Mouse (Mus musculus): ENCODE data around the gene Galnt18.

The Galnt18 gene

GRCm38 (mm10) chr7:111713828-111714600 is 65.8 kb downstream of the Galnt18 start:
- no peak for DNase-seq (ENCODE audit: low read depth)

- DNase-seq (ENCODE audit: low read depth): peak; percentile 13
These were observed 67.0 kb downstream of the Galnt18 start for GRCm38 (mm10) chr7:111712797-111713196.

GRCm38 (mm10) chr7:111711045-111711808 is 68.5 kb downstream of the Galnt18 start:
- DNase-seq (ENCODE audit: low read depth): no peak

- no peak for DNase-seq (ENCODE audit: low read depth)
These were observed 69.5 kb downstream of the Galnt18 start for GRCm38 (mm10) chr7:111710311-111710710.

GRCm38 (mm10) chr7:111708563-111708962 is 71.2 kb downstream of the Galnt18 start:
- DNase-seq (ENCODE audit: low read depth): no peak

- DNase-seq (ENCODE audit: low read depth): no peak
These were observed 76.8 kb downstream of the Galnt18 start for GRCm38 (mm10) chr7:111702961-111703360.

GRCm38 (mm10) chr7:111701788-111702187 is 78.0 kb downstream of the Galnt18 start:
- no peak for DNase-seq (ENCODE audit: low read depth)

- no peak for DNase-seq (ENCODE audit: low read depth)
These were observed 80.3 kb downstream of the Galnt18 start for GRCm38 (mm10) chr7:111699446-111699845.

GRCm38 (mm10) chr7:111696226-111696625 is 83.6 kb downstream of the Galnt18 start:
- DNase-seq (ENCODE audit: low read depth): no peak

- DNase-seq (ENCODE audit: low read depth): no peak
These were observed 85.5 kb downstream of the Galnt18 start for GRCm38 (mm10) chr7:111694312-111694711.

- no peak for DNase-seq (ENCODE audit: low read depth)
These were observed 87.0 kb downstream of the Galnt18 start for GRCm38 (mm10) chr7:111692641-111693261.

- no peak for DNase-seq (ENCODE audit: low read depth)
These were observed 99.7 kb downstream of the Galnt18 start for GRCm38 (mm10) chr7:111680108-111680507.

GRCm38 (mm10) chr7:111676483-111676882 is 103.3 kb downstream of the Galnt18 start:
- DNase-seq (ENCODE audit: low read depth): no peak

- DNase-seq (ENCODE audit: low read depth): no peak
These were observed 107.3 kb downstream of the Galnt18 start for GRCm38 (mm10) chr7:111672467-111672866.

- no peak for DNase-seq (ENCODE audit: low read depth)
These were observed 116.4 kb downstream of the Galnt18 start for GRCm38 (mm10) chr7:111663139-111664073.

- no peak for DNase-seq (ENCODE audit: low read depth)
These were observed 121.2 kb downstream of the Galnt18 start for GRCm38 (mm10) chr7:111658579-111658978.

- DNase-seq (ENCODE audit: low read depth): no peak
These were observed 124.8 kb downstream of the Galnt18 start for GRCm38 (mm10) chr7:111655002-111655401.

GRCm38 (mm10) chr7:111654526-111654925 is 125.3 kb downstream of the Galnt18 start:
- no peak for DNase-seq (ENCODE audit: low read depth)

GRCm38 (mm10) chr7:111644362-111644761 is 135.4 kb downstream of the Galnt18 start:
- DNase-seq (ENCODE audit: low read depth): no peak

- DNase-seq (ENCODE audit: low read depth): no peak
These were observed 140.9 kb downstream of the Galnt18 start for GRCm38 (mm10) chr7:111638899-111639298.

- DNase-seq (ENCODE audit: low read depth): no peak
These were observed 141.3 kb downstream of the Galnt18 start for GRCm38 (mm10) chr7:111638465-111638864.
